Comparison of ENCODE assay signal across 9 mouse cellular contexts in the genomic region with DNA sequence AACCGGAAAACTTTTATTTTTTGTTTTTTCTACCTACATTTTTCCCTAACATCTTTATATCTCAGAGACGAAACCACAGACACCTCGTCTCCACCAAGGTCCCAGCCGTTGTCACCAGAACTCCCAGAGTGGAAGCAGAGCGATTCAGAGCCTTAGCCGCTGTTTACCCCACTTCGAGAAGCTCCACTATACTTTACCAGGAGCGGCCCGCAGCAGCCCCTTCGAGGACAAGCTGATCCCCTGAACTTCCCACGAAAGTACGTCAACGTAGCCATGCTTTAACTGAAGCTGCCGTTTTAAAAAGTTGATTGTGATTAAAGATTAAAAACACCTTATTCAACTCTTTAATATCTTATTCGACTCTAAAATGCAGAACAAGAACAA. TPM values are rescaled to one million over a fixed set of nuclear protein-coding genes. Genes with fewer than 3 reads are reported as not detected.
A peak's percentile ranks its signal among the peaks of the same experiment; 100 is the strongest.
DNase-seq lines count a peak whose midpoint lies in the region; ATAC-seq lines count a peak whose summit lies in the region.
"Had no signal": no experiment of that assay in that cellular context is flagged by ENCODE, and none has a peak within 500 bp of the region (broad histone marks: within the 10 kb centered on the region; RNA-seq: fewer than 3 reads in every experiment).

No protein-coding gene starts in this region.

- no peak overlapping the region for H3K9ac ChIP-seq in embryonic facial prominence, embryonic 12.5 days
- no peak overlapping the region for H3K9ac ChIP-seq in intestine, embryonic 15.5 days
- no peak overlapping the region for H3K9ac ChIP-seq in midbrain, embryonic 16.5 days (ENCODE audit: low read depth, low read length)

- H3K9me3 ChIP-seq in embryonic facial prominence, embryonic 12.5 days = no peaks in the 10 kb centered on the region
- H3K9me3 ChIP-seq in intestine, embryonic 15.5 days = no peaks in the 10 kb centered on the region
- no peaks in the 10 kb centered on the region for H3K9me3 ChIP-seq in midbrain, embryonic 16.5 days (replicated peaks; ENCODE audit: control insufficient read depth, low read length, poor library complexity, severe bottlenecking)

- no peaks in the 10 kb centered on the region for H3K4me1 ChIP-seq in embryonic facial prominence, embryonic 12.5 days
- no peaks in the 10 kb centered on the region for H3K4me1 ChIP-seq in intestine, embryonic 15.5 days (replicated peaks)
- no peaks in the 10 kb centered on the region for H3K4me1 ChIP-seq in midbrain, embryonic 16.5 days (ENCODE audit: control insufficient read depth, insufficient read depth, low read length)

- no peak overlapping the region for H3K27ac ChIP-seq in embryonic facial prominence, embryonic 12.5 days
- no peak overlapping the region for H3K27ac ChIP-seq in intestine, embryonic 15.5 days
- H3K27ac ChIP-seq in midbrain, embryonic 16.5 days (ENCODE audit: low read length) = no peak overlapping the region

- WGBS in embryonic facial prominence, embryonic 12.5 days = 17% methylated on average over 15 of the region's 15 CpGs
- WGBS in intestine, embryonic 15.5 days = 22% methylated on average over 15 of the region's 15 CpGs
- 27% methylated on average over 15 of the region's 15 CpGs for WGBS in midbrain, embryonic 16.5 days

- peaks cover 3% of the 10 kb centered on the region; the same call in 1 of the 2 replicates for H3K27me3 ChIP-seq in embryonic facial prominence, embryonic 12.5 days
- H3K27me3 ChIP-seq in intestine, embryonic 15.5 days (replicated peaks) = no peaks in the 10 kb centered on the region
- peaks cover 5% of the 10 kb centered on the region for H3K27me3 ChIP-seq in midbrain, embryonic 16.5 days (ENCODE audit: control insufficient read depth, insufficient read depth, low read depth, low read length)

- H3K4me3 ChIP-seq in embryonic facial prominence, embryonic 12.5 days = peak overlapping the region; percentile 37
- H3K4me3 ChIP-seq in intestine, embryonic 15.5 days (replicated peaks) = peak overlapping the region; percentile 35
- H3K4me3 ChIP-seq in midbrain, embryonic 16.5 days (ENCODE audit: low read depth, low read length) = peak overlapping the region; percentile 45

- H3K4me2 ChIP-seq in embryonic facial prominence, embryonic 12.5 days (replicated peaks) = peak overlapping the region; percentile 37
- H3K4me2 ChIP-seq in intestine, embryonic 15.5 days (replicated peaks) = peak overlapping the region; percentile 47; the same call in 1 of the 2 replicates
- H3K4me2 ChIP-seq in midbrain, embryonic 16.5 days (ENCODE audit: low read length) = peak overlapping the region; percentile 48

- peak; percentile 51 for DNase-seq in right cerebral cortex, adult 18-20 months
- DNase-seq in right cerebral cortex, adult 2 months (ENCODE audit: low spot score in 2 of 2) = no peak
- DNase-seq in natural killer cell, adult 2 months (ENCODE audit: low spot score in 2 of 2) = no peak
- DNase-seq in B cell, adult 2 months = no peak
- DNase-seq in thymus, postnatal 4 days = no peak

- no peaks in the 10 kb centered on the region for H3K36me3 ChIP-seq in embryonic facial prominence, embryonic 12.5 days
- no peaks in the 10 kb centered on the region for H3K36me3 ChIP-seq in intestine, embryonic 15.5 days
- H3K36me3 ChIP-seq in midbrain, embryonic 16.5 days (ENCODE audit: control insufficient read depth, insufficient read depth, low read length) = no peaks in the 10 kb centered on the region

- no peak for ATAC-seq in embryonic facial prominence, embryonic 12.5 days (ENCODE audit: insufficient number of reproducible peaks, insufficient read depth, low FRiP score, low TSS enrichment)
- ATAC-seq in intestine, embryonic 15.5 days = peak; percentile 92
- ATAC-seq in midbrain, embryonic 16.5 days = peak; percentile 88

RNA-seq across cellular contexts. Expression of a gene that starts 1.6 kb away (rescaled TPM):
- polyA plus RNA-seq in embryonic facial prominence, embryonic 12.5 days (2016; fragmentation: Nextera tagmentation; extraction: Ambion mirVana) = not detected in 2 replicates
- polyA plus RNA-seq in intestine, embryonic 15.5 days (2015; fragmentation: Nextera tagmentation; extraction: Ambion mirVana) = 0.04 TPM in 1 of 2 replicates, not detected in the other
- polyA plus RNA-seq in midbrain, embryonic 16.5 days (2015; fragmentation: Nextera tagmentation; extraction: Ambion mirVana) = 0.10 TPM in 1 of 2 replicates, not detected in the other
- polyA plus RNA-seq: gonadal fat pad, adult 2 months had no signal

RNA-seq across cellular contexts. Expression of a gene that starts 30.7 kb away (rescaled TPM):
- 0.96 and 1.2 TPM in 2 replicates for polyA plus RNA-seq in embryonic facial prominence, embryonic 12.5 days (2016; fragmentation: Nextera tagmentation; extraction: Ambion mirVana)
- 0.06 and 0.14 TPM in 2 replicates for polyA plus RNA-seq in intestine, embryonic 15.5 days (2015; fragmentation: Nextera tagmentation; extraction: Ambion mirVana)
- polyA plus RNA-seq in midbrain, embryonic 16.5 days (2015; fragmentation: Nextera tagmentation; extraction: Ambion mirVana) = 0.51 and 1.2 TPM in 2 replicates
- polyA plus RNA-seq: gonadal fat pad, adult 2 months had no signal
